Mouse (Mus musculus) stomach, postnatal 0 days (tissue): ENCODE measurements around the gene Osbpl6.

Source experiments
- CTCF ChIP-seq: IDR thresholded peaks from 2 replicates; pipeline ENCODE4 v1.5.1; 2016; ENCODE audit warnings: antibody characterized with exemption, low read depth, mild to moderate bottlenecking, moderate library complexity
- EP300 ChIP-seq: optimal IDR thresholded peaks from 2 replicates; pipeline ENCODE3; 2016; ENCODE audit warnings: antibody characterized with exemption

- no peak for TF ChIP-seq CTCF
- no peak for TF ChIP-seq EP300
Observed at GRCm38 (mm10) chr2:76517471-76517870, 111.2 kb downstream of the Osbpl6 start.
